Mouse (Mus musculus) megakaryocyte, embryonic 14.5 days (primary cell): ENCODE measurements around the gene Ttll9.

ENCODE experiments used
- FLI1 ChIP-seq: IDR thresholded peaks from 2 replicates; pipeline ENCODE4 v1.6.1; 2012; ENCODE audit warnings: low read length, inconsistent platforms, mixed read lengths
- GATA1 ChIP-seq: IDR thresholded peaks from 3 replicates; pipeline ENCODE4 v1.6.1; 2012; ENCODE audit warnings: mixed read lengths, low read length, inconsistent platforms, borderline replicate concordance

GRCm38 (mm10) chr2:153051537-153051936, 89.3 kb downstream of the Ttll9 start:
- no peak for TF ChIP-seq GATA1
- TF ChIP-seq FLI1: no peak
